Mouse (Mus musculus) ES-E14 (cell line): Measurements from ENCODE around the gene Nudt19.

ENCODE experiments used
- CHD2 ChIP-seq: IDR thresholded peaks from 2 replicates; pipeline ENCODE4 v1.6.1; 2014; ENCODE audit warnings: mild to moderate bottlenecking, low read depth, low read length, inconsistent platforms
- HCFC1 ChIP-seq: IDR thresholded peaks from 2 replicates; pipeline ENCODE4 v1.6.1; 2012; ENCODE audit warnings: low read length, inconsistent platforms, borderline replicate concordance; ENCODE audit not compliant: insufficient read depth
- MAFK ChIP-seq: IDR thresholded peaks from 2 replicates; pipeline ENCODE4 v1.6.1; 2014; ENCODE audit warnings: mild to moderate bottlenecking, low read depth, low read length, inconsistent platforms; ENCODE audit not compliant: insufficient read depth
- ZC3H11A ChIP-seq: IDR thresholded peaks from 2 replicates; pipeline ENCODE4 v1.6.1; 2012; ENCODE audit warnings: low read depth, mild to moderate bottlenecking, inconsistent platforms, low read length, borderline replicate concordance

- no peak for TF ChIP-seq ZC3H11A
- no peak for TF ChIP-seq HCFC1
- TF ChIP-seq CHD2: no peak
- no peak for TF ChIP-seq MAFK
These were observed 28.1 kb upstream of the Nudt19 start for GRCm38 (mm10) chr7:35584068-35584785.
